Mouse (Mus musculus) retina, postnatal 7 days (tissue): ENCODE measurements around the gene Acsf3.

Source experiments
- DNase-seq: peaks from one replicate; pipeline ENCODE4 v3.0.0-alpha.2; 2012; ENCODE audit warnings: low read depth, low spot score

Acsf3 gene

DNA sequence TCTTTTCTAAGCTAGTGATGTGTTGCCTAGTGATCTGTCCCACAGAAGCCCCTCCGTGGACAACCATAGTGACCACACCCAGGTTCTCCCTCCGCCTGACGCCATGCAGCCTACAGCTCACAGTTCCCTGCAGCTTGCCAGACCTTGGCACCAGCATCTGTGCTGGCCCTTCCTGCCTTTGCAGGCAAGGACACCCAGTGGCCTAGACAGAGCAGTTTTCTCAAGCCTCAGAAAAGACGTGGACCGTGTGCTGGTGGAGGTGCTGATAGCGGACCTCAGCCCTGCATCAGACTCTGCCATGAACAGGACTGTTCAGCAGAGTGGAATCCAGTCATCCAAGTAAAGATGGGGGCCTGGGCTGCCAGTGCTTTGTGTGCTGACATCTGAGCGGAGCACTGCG, 35.1 kb downstream of the Acsf3 start:
- DNase-seq, result no peak

DNA sequence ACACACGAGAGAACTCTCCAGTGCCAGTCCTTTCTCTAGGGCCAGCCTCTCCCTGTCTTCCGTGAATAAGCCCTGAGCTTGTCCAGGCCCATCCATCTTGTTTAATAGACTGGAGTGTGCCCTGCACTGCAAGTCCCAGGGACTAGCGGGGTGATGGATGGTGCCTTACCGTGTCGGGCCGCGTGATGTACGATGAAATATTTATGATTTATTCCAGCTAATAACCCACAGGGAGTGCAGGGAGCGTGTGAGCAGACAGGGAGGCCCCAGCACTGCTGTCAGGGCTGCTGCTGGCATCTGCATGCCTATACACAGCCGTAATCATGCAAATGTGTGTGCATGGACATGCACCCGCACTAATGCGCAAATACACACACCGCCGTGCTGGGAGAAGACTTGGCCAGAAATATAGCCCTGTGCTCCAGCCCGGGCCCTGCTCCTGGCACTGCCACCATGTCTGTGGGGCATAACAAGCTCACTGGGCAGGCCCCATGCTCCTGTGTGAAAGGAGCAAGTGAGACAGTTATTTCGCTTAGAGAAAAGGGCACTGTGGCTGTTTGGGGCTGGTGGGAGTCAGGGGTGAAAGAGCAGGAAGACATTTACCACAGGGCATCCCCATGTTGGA, 36.7 kb downstream of the Acsf3 start:
- DNase-seq, result no peak

DNA sequence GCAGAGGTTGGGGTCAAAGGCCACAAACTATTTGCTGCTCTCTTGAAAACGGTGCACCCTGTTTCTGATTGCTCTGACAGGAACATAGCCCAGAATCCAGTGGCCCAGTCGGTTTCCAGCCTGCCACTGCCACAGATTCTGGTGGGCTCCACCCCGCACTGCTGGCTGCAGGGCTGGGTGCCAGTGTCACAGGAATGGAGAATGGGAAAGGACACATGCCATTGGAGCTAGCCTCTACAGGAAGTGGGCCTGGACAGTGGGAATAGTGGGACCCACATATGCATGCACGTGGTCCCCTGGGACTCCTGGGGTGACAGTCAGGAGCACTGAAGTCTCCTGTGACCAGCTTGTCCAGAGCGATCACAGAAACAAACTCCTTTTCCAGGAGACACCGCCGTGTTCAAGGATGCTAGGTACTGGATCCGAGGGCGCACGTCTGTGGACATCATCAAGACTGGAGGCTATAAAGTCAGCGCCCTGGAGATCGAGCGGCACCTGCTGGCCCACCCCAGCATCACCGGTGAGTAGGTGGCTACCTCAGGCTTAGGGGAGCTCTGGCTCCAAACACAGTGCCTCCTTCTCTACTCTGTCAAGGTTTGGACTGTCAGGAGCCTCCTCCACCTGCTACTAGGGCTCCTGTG, 37.4 kb downstream of the Acsf3 start:
- DNase-seq, result no peak

DNA sequence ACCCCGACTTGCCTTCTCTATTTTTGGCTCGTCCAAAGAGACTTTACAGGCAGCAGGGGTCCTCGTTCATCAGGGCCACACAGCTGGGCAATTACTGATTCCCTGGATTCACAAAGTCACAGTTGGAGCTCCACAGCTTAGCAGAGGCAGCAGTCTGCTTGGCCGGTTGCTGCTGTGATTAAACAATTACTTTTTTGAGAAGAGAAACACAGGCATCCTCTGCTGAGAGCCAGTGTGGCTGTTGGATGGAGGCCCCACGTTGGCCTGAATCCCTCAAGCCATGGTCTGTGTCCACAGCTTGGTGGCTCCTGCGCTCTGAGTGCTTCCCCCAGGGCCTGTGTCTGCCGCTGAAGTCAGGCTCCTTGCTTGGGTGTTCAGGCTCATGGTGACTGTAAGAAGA, 39.3 kb downstream of the Acsf3 start:
- no peak for DNase-seq

DNA sequence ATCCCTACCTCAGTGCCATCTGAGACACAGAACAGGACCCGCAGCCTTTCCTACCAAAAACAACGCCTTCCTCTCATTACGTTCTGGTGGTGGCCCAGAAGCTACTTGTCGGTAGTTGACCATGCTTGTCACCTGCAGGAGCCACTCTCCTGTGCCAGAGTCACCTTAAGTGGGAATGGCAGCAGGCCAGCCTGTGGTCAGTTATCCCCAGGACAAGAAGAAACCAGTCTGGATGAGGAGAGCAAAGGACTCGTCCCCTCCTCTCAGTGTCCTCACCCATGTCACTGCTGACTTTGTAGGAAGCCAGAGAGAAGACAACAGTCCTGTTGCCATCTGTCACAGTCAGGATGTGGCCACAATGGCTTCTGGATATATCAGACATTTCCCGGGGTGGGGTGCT, 41.7 kb downstream of the Acsf3 start:
- DNase-seq, result no peak

DNA sequence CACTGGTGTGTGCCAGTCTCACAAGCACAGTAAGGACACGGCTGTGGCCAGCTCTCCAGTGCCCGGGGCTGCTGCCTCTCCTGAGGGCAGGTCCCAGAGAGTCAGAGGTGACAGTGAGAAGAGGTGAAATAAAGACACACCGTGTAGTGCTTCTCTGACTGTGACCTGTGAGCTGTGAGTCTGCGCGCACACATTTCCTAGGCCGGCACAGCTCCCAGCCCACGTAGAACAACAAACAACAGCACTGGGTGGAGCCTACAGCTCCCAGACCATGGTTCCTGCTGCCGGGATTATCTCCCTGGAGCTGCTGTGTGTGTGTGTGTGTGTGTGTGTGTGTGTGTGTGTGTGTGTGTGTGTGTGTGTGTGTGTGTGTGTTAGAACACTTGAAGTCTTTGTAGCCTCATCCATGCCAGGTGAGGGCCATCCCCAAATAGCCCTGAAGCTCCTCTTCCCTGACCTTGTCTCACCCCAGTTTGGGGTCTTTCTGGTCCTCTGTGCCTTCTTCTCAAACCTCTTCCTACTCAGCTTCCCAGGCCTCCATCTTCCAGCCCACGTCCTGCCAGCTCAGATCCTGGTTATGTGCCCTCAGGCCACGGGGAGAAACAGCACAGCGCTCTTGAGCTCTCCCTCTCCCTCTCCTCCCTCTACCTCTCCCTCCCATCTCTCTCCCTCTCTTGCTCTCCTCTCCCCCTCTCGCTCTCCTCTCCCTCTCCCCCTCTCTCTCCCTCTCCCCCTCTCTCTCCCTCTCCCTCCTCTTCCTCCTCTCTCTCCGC, 42.6 kb downstream of the Acsf3 start:
- no peak for DNase-seq

DNA sequence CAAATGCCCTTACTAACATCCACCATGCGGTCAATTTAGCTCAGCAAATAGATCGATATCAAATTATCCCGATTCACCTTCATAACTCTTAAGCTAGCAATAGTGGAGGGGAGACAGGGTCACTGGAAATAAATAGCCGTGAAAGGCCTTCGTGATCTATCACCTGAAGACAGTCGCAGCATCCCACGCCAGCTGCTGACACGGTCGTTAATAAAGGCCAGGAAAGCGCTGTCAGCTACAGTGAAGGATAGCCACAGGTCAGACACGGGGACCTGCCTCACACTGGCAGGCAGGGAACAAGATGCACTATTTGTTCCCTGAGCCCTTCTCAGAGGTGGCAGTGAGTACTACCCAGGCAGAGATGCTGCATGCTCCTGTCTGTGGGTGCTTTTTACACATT, 44.5 kb downstream of the Acsf3 start:
- DNase-seq, result no peak

DNA sequence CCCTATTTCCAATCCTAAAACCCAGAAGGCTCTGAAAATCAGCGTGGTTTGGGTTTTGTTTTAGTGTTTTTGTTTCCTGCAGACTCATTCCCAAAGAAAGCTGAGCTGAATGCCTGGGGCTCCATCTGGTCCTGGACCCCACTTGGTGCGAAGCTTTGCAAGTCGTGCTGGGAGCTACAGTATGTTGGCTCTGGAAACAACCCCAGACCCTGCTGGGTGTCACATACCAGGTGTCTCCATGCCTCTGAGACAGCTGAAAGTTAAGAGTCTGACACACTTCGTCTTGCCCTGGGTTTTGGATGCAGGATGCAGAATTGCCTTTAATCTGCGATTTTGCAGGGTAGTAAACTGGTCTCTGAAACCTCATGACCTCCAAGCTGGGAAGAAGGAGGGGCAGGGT, 49.3 kb downstream of the Acsf3 start:
- no peak for DNase-seq

DNA sequence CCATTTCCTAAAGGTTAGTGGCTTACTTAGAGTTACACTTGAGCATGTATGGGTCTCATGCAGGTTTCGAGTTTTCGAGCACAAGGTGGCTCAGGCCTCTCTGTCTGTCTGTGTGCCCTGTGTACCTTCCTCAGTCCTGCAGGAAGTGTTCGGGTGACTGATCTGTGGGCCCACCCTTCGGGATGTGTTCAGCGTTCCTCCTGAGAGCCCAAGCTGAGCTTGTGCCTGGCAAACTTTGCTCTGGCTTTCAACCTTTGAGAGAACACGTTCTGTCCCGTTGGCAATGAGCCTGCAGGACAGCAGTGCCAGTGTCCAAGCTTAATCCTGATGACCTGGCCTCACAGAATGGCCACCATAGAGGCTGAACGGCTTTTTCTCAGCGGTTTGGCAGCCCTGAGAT, 49.7 kb downstream of the Acsf3 start:
- no peak for DNase-seq

DNA sequence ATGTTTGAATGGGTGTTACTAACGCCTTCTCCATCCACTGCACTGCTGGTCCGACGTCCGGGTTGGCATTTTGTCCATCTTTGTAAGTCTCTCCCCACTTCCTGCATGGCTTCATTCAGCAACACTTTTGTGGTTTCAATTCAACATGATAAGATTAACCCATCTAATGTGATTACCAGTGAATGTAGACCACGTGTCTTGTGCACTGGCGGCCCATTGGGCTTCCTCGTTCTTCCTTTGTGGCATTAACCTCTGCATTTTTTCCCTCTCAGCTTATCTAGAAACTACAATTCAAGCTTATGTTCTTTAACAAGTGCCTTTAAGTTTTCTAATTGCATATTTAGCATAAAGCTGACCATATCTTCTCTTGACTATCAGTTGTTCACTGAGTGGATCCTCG, 50.1 kb downstream of the Acsf3 start:
- no peak for DNase-seq

DNA sequence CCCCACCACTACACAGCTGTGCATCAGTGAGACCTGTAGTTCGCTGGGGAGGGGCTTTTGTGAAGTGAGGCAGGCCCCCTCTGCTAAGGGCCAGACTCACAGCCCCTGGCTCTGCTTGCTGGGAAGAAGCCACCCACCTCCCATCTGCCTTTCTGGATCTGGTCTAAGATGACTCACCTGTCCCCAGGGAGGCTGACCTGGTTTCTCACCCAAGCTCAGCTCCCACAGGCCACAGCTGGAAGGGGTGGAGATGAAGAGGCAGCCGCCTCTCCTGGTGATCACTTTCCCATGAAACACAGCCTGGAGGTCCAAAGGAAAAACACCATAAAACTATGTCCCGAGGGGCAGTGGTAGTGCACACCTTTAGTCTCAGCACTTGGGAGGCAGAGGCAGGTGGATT, 54.1 kb downstream of the Acsf3 start:
- DNase-seq, result no peak

DNA sequence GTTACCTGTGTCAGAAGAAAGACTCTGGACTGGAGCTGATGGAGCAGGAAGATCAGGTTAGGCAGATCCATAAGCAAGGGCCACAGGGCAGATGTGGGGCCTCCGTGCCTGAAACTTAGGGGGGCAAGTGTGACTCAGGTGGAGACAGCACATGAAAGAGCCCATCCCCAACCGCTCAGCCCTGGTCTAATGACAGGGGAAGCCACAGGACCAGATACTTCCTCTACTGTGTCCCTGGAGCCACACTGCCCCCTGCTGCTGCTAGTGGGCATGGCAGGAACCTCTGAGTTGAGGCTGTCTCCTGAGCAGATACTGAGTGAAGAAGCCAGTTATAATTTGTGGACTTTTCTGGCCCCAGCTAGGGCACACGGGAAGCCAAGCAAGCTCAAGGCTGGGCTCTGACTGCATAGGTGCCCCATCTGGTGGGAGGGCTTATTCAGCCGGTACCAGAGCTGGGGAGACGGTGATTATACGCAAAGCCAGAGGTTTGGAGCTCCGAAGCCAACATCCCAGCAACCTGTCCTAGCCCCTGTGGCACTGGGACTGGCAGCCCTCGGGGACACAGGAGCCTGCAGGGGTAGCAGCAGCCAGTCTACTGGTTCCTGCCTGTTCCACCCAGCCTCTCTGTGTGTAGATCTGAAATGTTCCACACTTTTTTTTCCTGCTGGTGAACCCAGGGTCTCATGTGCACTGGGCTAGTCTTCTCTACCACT, 55.2 kb downstream of the Acsf3 start:
- peak; percentile 77 for DNase-seq

DNA sequence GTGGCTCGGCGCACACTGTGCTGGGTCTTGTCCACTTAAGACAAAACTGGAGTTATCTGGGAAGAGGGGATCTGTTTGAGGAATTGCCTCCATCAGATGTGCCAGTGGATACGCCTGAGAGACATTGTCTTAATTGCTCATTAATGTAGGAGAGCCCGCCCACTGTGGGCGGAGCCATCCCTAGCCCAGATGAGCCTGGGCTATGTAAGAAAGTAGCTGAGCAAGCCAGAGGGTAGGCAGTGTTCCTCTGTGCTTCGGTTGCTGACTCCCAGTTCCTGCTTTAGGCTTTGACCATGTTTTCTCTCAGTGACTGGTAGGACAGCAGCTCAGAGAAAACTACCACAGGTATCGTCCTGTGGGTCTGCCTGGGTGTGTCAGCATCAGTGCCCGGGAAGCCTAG, 59.1 kb downstream of the Acsf3 start:
- no peak for DNase-seq

DNA sequence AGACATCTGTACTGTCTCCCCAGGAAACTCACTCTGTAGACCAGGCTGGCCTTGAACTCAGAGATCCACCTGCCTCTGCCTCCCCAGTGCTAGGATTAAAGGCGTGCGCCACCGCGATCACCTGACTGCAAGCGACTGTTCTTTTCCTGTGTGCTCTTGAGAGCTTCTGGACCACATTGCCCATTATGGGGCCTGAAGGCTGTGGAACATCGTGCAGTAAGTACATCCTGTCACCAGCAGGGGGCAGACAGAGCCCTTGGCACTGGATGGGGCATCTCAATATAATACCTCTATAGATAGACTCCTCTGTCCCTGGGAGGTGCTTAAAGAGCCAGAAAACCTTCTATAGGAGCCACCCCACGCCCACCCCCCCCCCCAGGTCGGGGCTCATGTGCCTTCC, 59.7 kb downstream of the Acsf3 start:
- peak; percentile 64 for DNase-seq

DNA sequence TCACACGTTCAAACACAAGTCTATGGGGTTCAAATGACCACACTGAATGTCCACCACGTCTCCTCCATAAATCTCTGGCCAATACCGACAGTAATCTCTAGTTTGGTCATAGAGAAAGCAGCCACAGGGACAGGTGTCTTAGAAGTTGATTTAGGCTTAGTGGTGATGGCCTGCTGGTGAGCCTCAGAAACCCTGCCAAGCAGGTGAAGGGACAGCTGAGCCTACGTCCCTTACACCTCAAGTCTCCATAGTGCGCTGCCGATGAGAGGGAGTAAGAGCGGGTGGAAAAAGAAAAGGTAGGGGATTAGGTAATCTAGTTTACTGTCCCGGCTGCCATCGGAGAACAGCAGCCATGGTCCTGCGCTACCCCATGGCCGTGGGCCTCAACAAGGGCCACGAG, 60.9 kb downstream of the Acsf3 start:
- DNase-seq, result no peak

DNA sequence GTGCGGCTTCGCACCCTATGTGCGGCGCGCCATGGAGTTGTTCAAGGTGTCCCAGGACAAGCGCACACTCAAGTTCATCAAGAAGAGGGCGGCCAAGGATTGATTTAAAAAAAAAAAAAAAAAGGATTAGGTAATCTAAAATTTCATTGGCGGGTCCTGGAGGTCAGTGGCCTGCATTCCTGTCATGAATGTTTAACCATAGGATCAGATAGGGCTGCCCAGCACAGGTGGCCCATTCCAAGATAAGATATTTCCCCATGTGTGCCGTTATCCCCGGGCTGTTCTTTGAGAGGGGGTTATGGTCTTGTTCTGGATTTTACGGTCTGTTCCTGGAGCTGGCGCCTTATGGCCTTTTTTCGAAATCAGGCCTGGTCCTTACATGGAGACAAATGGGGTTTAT, 61.4 kb downstream of the Acsf3 start:
- no peak for DNase-seq

DNA sequence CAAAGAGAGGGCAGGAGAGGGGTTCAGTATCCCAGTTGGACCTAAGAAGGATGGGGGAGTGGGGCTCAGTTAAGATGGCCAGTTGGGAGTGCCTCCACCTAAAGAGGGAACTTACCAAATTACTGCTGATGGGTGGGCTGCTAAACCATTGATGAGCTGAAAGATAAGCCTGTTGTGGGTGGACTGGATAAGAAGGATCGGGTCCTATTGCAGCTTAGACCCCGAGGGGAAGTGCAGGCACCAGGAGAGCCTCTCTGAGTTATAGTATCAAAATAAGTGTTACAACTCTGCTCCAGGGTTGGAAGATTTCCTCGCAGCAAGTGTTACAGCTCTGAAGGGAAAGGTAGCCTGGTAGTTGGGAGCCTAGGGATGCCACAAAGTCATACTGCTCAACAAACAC, 68.9 kb downstream of the Acsf3 start:
- no peak for DNase-seq

DNA sequence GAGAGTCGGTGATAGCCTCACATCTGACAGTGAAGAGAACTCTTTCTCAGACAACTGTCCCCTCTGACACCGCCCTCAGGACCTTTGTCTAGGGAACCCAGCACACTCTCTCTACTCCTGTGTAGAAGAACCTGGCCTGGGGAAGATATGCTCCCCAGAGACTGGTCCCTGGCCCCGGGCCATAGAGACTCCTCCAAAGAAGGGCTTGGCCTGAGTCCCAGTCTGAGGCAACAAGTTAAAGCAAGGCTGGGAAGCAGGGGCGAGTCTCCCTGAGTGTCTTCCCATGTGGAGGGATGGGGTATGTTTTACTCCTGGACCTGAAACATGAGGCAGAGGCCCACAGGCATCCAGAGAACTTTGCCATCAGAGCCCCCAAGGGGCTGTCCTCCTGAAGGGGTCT, 70.4 kb downstream of the Acsf3 start:
- no peak for DNase-seq

DNA sequence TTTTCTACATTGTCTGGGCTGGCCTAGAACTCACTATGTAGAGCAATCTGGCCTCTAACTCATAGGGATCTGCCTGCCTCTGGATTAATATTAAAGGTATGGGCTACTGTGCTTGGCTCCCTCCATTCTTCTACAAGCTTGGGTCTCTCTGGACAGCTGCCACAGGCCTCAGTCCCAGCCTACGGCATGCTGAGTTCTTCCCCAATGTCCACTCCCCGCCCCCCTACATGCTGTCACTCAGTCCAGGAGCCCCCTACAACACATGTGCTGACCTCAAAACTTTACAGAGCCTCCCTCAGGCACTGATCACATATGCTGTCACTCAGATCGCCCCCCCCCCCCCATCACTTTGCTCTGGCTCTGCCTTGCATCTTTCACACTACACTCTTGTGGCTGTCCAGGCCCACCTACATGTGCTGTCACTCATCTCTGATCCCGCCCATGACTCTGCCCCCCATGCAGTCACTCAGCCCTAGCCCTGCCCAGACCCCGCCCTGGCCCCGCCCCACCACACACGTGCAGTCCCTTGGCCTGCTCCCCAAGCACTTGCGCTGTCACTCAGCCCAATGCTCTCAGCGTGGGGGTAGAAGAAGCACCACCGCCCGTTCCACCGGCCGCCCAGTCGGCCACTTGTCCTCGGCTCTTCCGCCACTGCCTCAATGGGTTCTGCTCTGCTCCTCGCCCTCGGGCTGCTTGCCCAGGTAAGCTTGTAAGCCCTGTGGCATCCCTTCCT, 72.7 kb downstream of the Acsf3 start, which contains the start of gene Cdh15:
Gene Cdh15, plus strand, starts transcription at position 138 of the 733 bp plus-strand sequence.
- no peak for DNase-seq

DNA sequence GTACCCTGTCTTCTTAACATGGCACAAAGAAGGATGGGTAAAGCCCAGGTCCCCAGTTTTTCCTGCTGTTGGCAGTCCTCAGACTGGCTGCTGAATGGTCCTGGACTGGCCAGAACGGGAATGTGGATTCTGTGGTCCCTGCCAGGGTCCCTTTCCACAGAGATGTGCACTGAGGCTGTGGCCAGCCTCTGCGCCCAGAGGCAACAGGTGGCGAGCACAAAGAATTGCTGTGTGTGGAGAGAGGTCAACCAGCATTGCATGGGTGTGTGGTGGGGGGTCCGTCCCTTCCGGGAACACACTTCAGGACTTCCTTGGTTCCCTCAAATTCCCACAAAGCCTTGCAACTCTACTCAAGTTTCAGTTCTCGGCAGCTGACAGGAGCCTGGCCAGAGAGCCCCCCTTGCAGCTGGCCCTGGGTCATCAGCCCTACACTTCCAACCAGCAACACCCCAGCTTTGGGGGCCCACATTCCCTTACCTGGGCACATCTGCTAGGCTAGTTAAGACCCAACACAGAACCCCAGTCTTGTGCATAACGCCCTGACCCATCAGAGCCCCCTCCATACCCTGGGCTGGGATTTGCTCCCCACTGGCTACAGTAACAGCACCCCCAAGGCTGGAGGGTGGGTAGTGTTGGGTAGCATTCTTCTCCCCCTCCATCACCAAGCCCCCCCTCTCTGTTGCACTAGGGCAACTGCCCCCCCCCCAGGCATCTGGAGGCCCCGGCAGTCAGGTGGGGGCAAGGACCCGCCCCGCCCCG, 74.0 kb downstream of the Acsf3 start:
- no peak for DNase-seq

DNA sequence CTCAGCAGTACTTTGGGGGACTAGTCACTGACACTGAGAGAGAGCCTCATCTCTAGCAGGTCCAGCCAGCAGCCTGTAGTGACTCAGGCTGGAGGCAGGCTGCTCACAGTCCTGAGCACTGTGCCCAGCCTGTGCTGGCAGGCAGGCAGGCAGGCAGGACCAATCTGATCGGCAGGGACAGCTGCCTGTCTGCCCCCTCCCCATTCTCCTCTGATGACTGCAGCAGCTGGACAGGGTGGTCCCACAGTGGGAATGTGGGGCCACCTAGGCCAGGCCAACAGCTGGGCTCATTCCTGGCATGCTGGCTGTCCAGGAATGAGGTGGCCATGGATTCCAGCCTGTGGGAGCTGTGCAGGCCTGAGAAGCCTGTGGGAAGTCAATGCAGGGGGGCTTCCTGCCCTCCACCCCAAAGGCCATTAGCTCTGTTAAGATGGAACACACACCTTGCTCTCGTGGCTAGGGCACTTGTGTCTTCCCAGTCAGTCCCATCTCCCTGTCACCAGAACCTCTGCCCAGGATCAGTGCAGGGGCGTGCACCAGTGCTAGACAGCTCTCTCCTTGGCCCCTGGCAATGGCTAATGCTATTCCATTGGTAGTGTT, 75.5 kb downstream of the Acsf3 start:
- no peak for DNase-seq
